Mouse (Mus musculus) monocyte, adult 5-6 weeks (primary cell): ENCODE measurements around the gene Gdf9. TPM values are rescaled to one million over a fixed set of nuclear protein-coding genes. Genes with fewer than 3 reads are reported as not detected.
"Not testable (repeated sequence)": the region's sequence is repeated elsewhere in the genome, so short reads cannot be mapped to it uniquely, and the experiment has no call there.

ENCODE experiments used
- ATAC-seq: fragments of 153-309, 156-312 bp; replicated peaks from 2 replicates; pipeline ENCODE4 v1.8.0; 2017; ENCODE audit warnings: mild to moderate bottlenecking; ENCODE audit not compliant: low TSS enrichment, insufficient number of reproducible peaks, severe bottlenecking, poor library complexity, low FRiP score
- total RNA-seq: library from RNA; stranded (forward); fragments of 200-1000, 200-491, 200-594 nt; gene quantifications from 3 replicates; pipeline ENCODE4 v1.2.3, GENCODE M21; 2017

Gene Gdf9
- total RNA-seq: not detected in 3 replicates

- peak; percentile 93 for ATAC-seq
These were observed at the start of gene Gdf9, which contains the start of gene Uqcrq for GRCm38 (mm10) chr11:53430670-53431346. Gene Gdf9, plus strand, starts transcription at chr11:53431023. Gene Uqcrq, minus strand, starts transcription at chr11:53430831.

GRCm38 (mm10) chr11:53383758-53384428 is 46.9 kb upstream of the Gdf9 start:
- ATAC-seq: no peak

GRCm38 (mm10) chr11:53393856-53394255 is 37.0 kb upstream of the Gdf9 start:
- ATAC-seq: no peak

DNA sequence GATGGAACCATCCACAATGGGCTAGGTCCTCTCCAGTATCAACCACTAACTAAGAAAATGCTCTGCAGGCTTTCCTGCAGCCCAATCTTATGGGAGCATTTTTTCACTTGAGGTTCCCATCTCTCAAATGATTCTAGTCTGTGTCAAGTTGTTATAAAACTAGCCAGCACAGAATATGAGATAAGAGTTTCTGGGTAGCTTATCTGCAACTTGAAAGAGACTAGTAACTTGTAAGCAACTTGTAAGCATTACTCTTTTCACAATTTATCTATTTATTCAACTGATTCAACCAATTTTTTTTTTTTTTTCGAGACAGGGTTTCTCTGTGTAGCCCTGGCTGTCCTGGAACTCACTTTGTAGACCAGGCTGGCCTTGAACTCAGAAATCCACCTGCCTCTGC is 27.2 kb upstream of the Gdf9 start:
- no peak for ATAC-seq

GRCm38 (mm10) chr11:53411738-53412137 is 19.1 kb upstream of the Gdf9 start:
- ATAC-seq: 0 out of 2 replicates have a peak, but pooled peaks have one; percentile 47

- no peak for ATAC-seq
These were observed 17.0 kb upstream of the Gdf9 start for GRCm38 (mm10) chr11:53413871-53414270.

DNA sequence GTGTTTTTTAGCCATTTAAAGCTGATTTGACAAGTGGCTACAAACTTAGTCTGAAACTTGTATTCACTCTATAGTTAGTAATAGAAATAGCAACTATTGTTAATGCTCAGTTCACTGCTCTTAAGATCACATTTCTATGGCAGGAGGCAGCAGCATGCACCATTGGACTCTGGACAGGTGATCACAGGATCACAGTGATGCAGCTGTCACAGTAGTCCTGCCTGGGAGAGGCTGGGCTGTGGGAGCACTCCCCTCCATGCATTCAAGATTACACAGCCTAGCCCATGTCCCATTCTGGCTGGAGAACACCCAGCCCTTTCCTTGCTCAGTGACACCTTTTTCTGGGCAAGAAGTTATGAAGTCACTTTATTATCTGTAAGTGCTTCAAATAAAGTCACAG is 12.8 kb upstream of the Gdf9 start:
- ATAC-seq: no peak

- ATAC-seq: no peak
These were observed 7.8 kb upstream of the Gdf9 start, which contains the start of gene Leap2 for GRCm38 (mm10) chr11:53423036-53423435. Gene Leap2, minus strand, starts transcription at chr11:53423170.

DNA sequence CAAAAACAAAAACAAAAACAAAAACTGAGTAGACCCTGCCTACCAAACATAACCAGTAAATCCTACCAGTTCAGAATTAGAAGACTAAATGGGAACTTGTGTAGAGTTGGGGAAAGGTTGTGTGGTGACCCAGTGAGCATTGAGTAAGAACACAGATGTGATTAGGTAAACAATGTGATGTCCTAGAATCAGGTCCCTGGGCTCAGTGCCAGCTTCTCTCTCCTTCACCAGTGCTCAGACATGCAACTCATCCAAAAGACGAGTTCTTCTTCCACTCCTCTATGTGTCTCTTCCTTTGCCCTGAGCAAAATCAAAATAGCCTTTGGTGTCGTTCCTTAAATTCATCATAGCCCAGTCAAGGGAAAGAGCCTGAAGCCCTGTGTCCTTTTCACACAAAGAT is 6.0 kb upstream of the Gdf9 start:
- ATAC-seq: no peak

GRCm38 (mm10) chr11:53425251-53425650 is 5.6 kb upstream of the Gdf9 start:
- ATAC-seq: no peak

- ATAC-seq: no peak
These were observed 5.0 kb upstream of the Gdf9 start for GRCm38 (mm10) chr11:53425711-53426255.

DNA sequence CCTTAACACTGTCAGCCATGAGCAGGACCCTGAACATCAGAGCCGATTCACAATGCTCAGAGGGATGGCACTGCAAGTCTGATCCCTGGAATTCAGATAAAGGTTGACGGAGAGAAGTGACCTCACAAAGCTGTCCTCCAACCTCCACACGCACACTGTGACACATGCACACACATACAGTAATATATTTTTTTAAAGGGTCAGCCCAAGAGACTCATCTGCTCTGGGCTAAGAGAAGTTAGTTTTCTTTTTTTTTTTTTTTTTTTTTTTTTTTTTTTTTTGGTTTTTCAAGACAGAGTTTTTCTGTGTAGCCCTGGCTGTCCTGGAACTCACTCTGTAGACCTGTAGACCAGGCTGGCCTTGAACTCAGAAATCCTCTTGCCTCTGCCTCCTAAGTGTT is 3.9 kb upstream of the Gdf9 start:
- ATAC-seq: not testable (repeated sequence)

GRCm38 (mm10) chr11:53427993-53428715 is 2.7 kb upstream of the Gdf9 start:
- no peak for ATAC-seq

DNA sequence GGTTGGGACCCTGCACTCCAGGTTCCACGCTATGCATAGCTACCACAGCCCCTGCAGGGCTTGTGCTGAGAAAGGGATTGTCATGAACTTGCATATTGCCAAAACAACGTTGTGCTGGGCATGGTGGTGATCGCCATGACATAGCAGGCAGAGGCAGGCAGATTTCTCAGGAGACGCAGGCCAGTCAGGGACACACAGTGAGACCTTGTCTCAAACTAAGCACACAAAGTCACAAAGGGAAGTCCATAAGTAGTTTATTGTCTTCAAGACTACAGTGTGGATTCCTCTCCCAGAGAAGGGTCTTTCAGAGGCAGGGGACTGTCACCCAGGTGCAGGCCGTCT is 2.1 kb upstream of the Gdf9 start:
- ATAC-seq: no peak

- ATAC-seq: no peak
These were observed 1.6 kb upstream of the Gdf9 start for GRCm38 (mm10) chr11:53429182-53429581.

DNA sequence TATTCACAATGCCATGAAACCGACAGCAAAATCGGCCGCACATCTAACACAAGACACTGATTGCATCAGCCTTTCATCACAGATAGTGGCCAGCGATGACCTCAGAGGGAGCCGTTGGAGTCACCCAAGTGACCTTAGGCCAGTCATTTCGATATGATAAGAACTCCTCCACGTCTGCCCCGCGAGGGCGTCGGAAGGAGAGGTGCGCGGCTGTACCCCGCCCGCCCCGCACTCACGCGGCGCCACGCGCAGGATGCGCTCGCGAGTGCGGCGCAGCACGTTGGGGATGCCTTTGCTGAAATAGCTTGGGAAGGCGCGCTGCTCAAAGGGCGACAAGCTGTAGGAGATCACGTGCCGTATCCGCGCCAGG is 538 bp upstream of the Gdf9 start:
- peak; percentile 4; the same call in 1 of the 2 replicates for ATAC-seq

DNA sequence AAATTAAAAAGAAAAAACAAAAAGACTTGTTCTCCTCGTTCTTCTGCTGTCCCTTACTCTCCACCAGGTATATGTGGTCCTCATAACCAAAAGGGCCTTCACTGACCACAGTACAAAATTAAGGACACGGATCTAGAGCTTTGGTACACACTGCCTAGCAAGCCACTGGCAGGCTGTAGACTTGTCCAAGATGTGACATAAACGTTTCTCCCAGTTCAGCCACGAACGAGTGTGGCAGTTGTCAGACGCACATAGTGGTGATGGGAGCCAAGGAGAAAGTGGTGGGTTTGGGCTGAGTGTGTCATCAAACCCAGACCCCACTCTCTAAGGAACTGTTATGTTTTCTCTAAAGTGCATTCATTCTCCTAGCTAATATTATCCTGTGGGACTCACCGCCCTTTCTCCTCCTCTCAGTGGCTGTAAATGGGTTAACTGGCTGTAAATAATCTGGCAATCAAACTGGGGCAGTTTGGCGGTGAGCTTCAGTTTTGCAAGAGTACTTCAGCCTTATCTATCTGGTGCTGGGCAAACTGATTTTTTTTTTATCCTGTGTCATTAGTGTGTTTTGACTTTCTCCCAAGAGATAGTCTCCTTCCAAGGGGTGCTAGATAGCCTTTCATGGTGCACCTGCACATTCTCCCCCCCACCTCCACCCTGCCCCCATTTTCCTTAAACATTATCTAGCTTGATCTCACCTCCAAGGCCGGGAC is 679 bp downstream of the Gdf9 start:
- no peak for ATAC-seq

- ATAC-seq: no peak
These were observed 2.2 kb downstream of the Gdf9 start for GRCm38 (mm10) chr11:53433057-53433456.

DNA sequence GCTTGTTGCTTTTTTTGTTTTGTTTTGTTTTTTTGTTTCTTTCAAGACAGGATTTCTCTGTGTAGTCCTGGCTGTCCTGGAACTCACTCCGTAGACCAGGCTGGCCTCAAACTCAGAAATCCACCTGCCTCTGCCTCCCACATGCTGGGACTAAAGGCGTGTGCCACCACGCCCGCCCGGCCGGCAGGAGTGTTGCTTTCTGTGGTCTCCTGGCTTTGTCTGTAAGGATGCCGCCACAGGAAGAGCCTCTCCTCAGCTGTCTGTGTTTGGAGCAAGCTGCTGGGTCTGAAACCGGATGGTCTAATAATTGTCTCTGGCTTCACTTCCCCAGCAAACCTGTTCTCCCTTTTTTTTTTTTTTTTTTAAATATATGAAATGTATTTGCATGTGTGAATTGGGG is 4.7 kb downstream of the Gdf9 start:
- no peak for ATAC-seq
